Mouse (Mus musculus) hindbrain, embryonic 16.5 days (tissue): Measurements from ENCODE around the gene Dhcr24. TPM values are rescaled to one million over a fixed set of nuclear protein-coding genes. Genes with fewer than 3 reads are reported as not detected.

Experiments used
- ATAC-seq: fragments of 200-750 bp; cut with Nextera tagmentation; 2 replicates; pipeline ENCODE4 v1.8.0; 2017; ENCODE audit warnings: moderate TSS enrichment, moderate library complexity
- H3K27ac ChIP-seq: fragments of 300-500 bp; sonication (generic); 2 replicates; pipeline ENCODE4 v1.5.1; 2014; ENCODE audit warnings: low read depth, mild to moderate bottlenecking, control low read depth, low read length, moderate library complexity
- H3K27me3 ChIP-seq: fragments of 300-500 bp; sonication (generic); replicated peaks from 2 replicates; pipeline ENCODE4 v1.6.1; 2014; ENCODE audit warnings: low read length; ENCODE audit not compliant: control insufficient read depth, insufficient read depth
- H3K36me3 ChIP-seq: fragments of 300-500 bp; sonication (generic); 2 replicates; pipeline ENCODE4 v1.6.1; 2014; ENCODE audit warnings: mild to moderate bottlenecking, low read length, moderate library complexity, mixed read lengths; ENCODE audit not compliant: control insufficient read depth, insufficient read depth
- H3K4me1 ChIP-seq: fragments of 300-500 bp; sonication (generic); 2 replicates; pipeline ENCODE4 v1.6.1; 2014; ENCODE audit warnings: low read depth, low read length; ENCODE audit not compliant: control insufficient read depth, insufficient read depth
- H3K4me2 ChIP-seq: fragments of 300-500 bp; sonication (generic); 2 replicates; pipeline ENCODE4 v1.6.1; 2014; ENCODE audit warnings: mild to moderate bottlenecking, low read length, control low read depth, moderate library complexity
- H3K4me3 ChIP-seq: fragments of 300-500 bp; sonication (generic); 2 replicates; pipeline ENCODE4 v1.5.1; 2014; ENCODE audit warnings: mild to moderate bottlenecking, low read length, control low read depth, moderate library complexity
- H3K9ac ChIP-seq: fragments of 300-500 bp; sonication (generic); 2 replicates; pipeline ENCODE4 v1.6.1; 2014; ENCODE audit warnings: low read depth, mild to moderate bottlenecking, control low read depth, low read length, moderate library complexity
- H3K9me3 ChIP-seq: fragments of 300-500 bp; sonication (generic); 2 replicates; pipeline ENCODE4 v1.6.1; 2014; ENCODE audit warnings: mild to moderate bottlenecking, low read length, moderate library complexity; ENCODE audit not compliant: control insufficient read depth
- WGBS: fragments of 180-500 bp; shearing (Covaris S2); extraction: QIAGEN DNeasy Blood & Tissue Kit; methylation state at CpG from one replicate; pipeline ENCODE4 v1.1.7; 2014; 5-methylcytosine and 5-hydroxymethylcytosine counted together
- polyA plus RNA-seq: library from polyadenylated mRNA; unstranded; fragments of >200 nt; fragmentation: Nextera tagmentation; extraction: Ambion mirVana; gene quantifications from 2 replicates; pipeline ENCODE4 v1.2.1, GENCODE M21; 2015

Gene Dhcr24
- polyA plus RNA-seq, 1 experiment from 2014 or later: 5.3 TPM

- WGBS: 88% methylated on average over 9 of the region's 9 CpGs
- Histone ChIP-seq H3K4me1 (no peaks in the 10 kb centered on the region), H3K9ac (no peak overlapping the region), H3K27me3 (no peaks in the 10 kb centered on the region), H3K4me2 (no peak overlapping the region), H3K9me3 (no peaks in the 10 kb centered on the region), H3K4me3 (no peak overlapping the region), H3K36me3 (peaks cover 24% of the 10 kb centered on the region), H3K27ac (no peak overlapping the region)
- ATAC-seq: no peak
Measured at GRCm38 (mm10) chr4:106590871-106591270, 30.0 kb downstream of the Dhcr24 start.

- Histone ChIP-seq H3K27ac (no peak overlapping the region), H3K4me3 (no peak overlapping the region), H3K4me1 (no peaks in the 10 kb centered on the region), H3K36me3 (0 out of 2 replicates have a peak, but pooled peaks cover under 1% of the 10 kb centered on the region), H3K9me3 (no peaks in the 10 kb centered on the region), H3K4me2 (no peak overlapping the region), H3K27me3 (no peaks in the 10 kb centered on the region), H3K9ac (no peak overlapping the region)
- no peak for ATAC-seq
- WGBS: 63% methylated on average over 7 of the region's 7 CpGs
Measured at GRCm38 (mm10) chr4:106593636-106594035, 32.8 kb downstream of the Dhcr24 start.

GRCm38 (mm10) chr4:106596200-106596599, 35.4 kb downstream of the Dhcr24 start:
- H3K4me2 ChIP-seq: no peak overlapping the region
- ATAC-seq: no peak
- WGBS: 58% methylated on average over 3 of the region's 3 CpGs
- H3K4me1 ChIP-seq: no peaks in the 10 kb centered on the region
- no peak overlapping the region for H3K9ac ChIP-seq
- H3K9me3 ChIP-seq: no peaks in the 10 kb centered on the region
- no peak overlapping the region for H3K4me3 ChIP-seq
- H3K36me3 ChIP-seq: no peaks in the 10 kb centered on the region
- no peaks in the 10 kb centered on the region for H3K27me3 ChIP-seq
- H3K27ac ChIP-seq: no peak overlapping the region

- no peak overlapping the region for H3K9ac ChIP-seq
- no peaks in the 10 kb centered on the region for H3K4me1 ChIP-seq
- WGBS: 74% methylated on average over 9 of the region's 9 CpGs
- no peaks in the 10 kb centered on the region for H3K27me3 ChIP-seq
- no peak overlapping the region for H3K4me3 ChIP-seq
- H3K9me3 ChIP-seq: no peaks in the 10 kb centered on the region
- H3K36me3 ChIP-seq: no peaks in the 10 kb centered on the region
- no peak overlapping the region for H3K27ac ChIP-seq
- H3K4me2 ChIP-seq: no peak overlapping the region
- peak; percentile 27; the same call in 1 of the 2 replicates for ATAC-seq
Measured at GRCm38 (mm10) chr4:106597055-106597454, 36.2 kb downstream of the Dhcr24 start.

- no peak overlapping the region for H3K4me3 ChIP-seq
Measured at GRCm38 (mm10) chr4:106597741-106598140, 36.9 kb downstream of the Dhcr24 start.

GRCm38 (mm10) chr4:106599415-106599814, 38.6 kb downstream of the Dhcr24 start:
- Histone ChIP-seq H3K27me3 (no peaks in the 10 kb centered on the region), H3K36me3 (no peaks in the 10 kb centered on the region), H3K9ac (no peak overlapping the region), H3K4me2 (no peak overlapping the region), H3K4me1 (no peaks in the 10 kb centered on the region), H3K9me3 (no peaks in the 10 kb centered on the region), H3K4me3 (no peak overlapping the region), H3K27ac (no peak overlapping the region)
- WGBS: 53% methylated on average over 1 of the region's 1 CpGs
- ATAC-seq: no peak

More at GRCm38 (mm10) chr4:106597741-106598140, 36.9 kb downstream of the Dhcr24 start:
- no peaks in the 10 kb centered on the region for H3K27me3 ChIP-seq
- no peak overlapping the region for H3K27ac ChIP-seq
- no peak for ATAC-seq
- WGBS: 83% methylated on average over 4 of the region's 4 CpGs
- H3K4me1 ChIP-seq: no peaks in the 10 kb centered on the region
- no peak overlapping the region for H3K4me2 ChIP-seq
- H3K9ac ChIP-seq: no peak overlapping the region
- no peaks in the 10 kb centered on the region for H3K9me3 ChIP-seq
- H3K36me3 ChIP-seq: no peaks in the 10 kb centered on the region

DNA sequence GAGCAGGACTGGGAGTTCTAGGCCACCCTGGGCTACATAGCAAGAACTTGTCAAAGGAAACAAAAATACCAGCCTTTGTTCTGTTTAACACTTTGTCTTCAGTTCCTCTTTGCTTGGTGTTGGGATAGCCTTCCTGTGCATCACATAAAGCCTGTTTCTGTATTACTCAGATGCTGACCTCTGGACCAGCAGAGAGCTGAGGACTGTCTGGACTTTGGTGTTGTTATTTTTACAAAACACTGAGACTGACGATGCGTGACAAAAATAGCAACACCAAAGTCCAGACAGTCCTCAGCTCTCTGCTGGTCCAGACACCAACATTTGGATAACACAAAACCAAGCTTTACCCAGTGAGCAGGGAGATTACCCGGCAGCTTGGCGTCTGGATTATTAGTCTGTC, 39.9 kb downstream of the Dhcr24 start:
- Histone ChIP-seq H3K27me3 (no peaks in the 10 kb centered on the region), H3K4me2 (no peak overlapping the region), H3K4me3 (no peak overlapping the region), H3K9ac (no peak overlapping the region), H3K36me3 (no peaks in the 10 kb centered on the region), H3K27ac (no peak overlapping the region), H3K9me3 (no peaks in the 10 kb centered on the region), H3K4me1 (no peaks in the 10 kb centered on the region)
- ATAC-seq: no peak
- 86% methylated on average over 4 of the region's 4 CpGs for WGBS

DNA sequence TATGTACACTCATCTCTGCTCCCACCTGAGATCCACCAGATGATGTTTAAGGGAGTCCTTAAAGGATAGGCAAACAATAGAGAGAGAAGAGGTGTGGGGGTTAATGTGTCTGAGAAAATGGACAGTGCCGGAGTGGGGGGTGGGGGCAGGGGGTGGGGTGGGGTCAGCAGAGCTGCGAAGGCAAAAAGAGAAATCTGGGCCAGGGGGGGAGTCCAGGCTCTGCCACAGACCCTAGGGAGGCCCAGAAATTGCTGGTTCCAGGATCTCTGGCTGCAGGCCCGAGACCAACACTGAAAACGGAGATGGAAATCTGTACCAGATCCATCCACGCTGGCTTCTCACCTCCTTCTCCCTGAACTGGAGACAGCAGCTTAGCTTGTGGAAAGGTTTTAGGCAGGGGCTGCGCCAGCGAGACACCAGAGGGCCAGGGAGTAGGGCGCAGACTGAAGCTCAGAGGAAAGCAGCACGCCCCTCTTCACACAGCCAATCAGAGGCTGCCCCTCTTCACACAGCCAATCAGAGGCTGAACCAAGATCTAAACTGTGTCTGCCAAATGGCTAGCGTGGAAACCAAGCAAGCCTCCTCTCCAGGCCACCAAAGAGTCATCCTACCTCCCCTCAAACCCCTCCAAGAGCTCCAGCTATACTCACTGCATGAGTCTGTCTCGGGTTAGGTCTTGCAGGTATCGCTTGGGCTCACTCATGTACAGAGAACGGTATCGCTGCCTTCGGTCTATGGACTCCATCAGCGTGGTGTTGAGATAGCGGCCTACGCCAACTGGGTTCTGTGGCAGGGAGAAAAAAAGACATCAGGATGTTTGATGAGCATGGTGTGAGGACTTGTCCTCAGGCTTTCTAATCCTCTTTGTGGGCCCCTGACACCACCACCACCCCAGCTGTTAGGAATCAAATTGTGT, 46.1 kb downstream of the Dhcr24 start:
- peak; percentile 95 for ATAC-seq
- peak overlapping the region; percentile 44; the same call in 1 of the 2 replicates for H3K9ac ChIP-seq

DNA sequence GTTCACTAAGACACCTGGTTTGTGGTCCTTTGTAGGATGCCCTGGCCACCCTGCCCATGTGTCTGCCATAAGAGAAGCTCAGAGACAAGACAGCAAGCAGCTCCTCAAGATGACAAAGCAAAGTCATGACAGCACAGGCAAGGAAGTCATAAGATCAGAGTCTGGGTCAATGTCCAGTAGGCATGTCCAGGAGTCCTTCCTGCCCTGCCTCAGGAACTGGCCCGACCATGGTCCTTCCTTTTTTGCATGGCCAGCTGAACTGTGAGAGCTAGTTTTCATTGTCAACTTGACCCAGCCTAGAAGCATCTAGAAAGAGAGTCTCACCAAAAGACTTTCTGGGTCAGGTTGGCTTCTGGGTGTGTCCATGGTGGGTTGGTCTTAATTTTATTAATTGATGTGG, 47.1 kb downstream of the Dhcr24 start:
- Histone ChIP-seq H3K4me1 (no peaks in the 10 kb centered on the region), H3K27me3 (no peaks in the 10 kb centered on the region), H3K27ac (no peak overlapping the region), H3K9ac (no peak overlapping the region), H3K4me2 (no peak overlapping the region), H3K4me3 (no peak overlapping the region), H3K9me3 (no peaks in the 10 kb centered on the region), H3K36me3 (no peaks in the 10 kb centered on the region)
- WGBS: 92% methylated on average over 1 of the region's 1 CpGs
- ATAC-seq: no peak

More for the DNA sequence above, 46.1 kb downstream of the Dhcr24 start:
- 44% methylated on average over 18 of the region's 18 CpGs for WGBS
- Histone ChIP-seq H3K36me3 (no peaks in the 10 kb centered on the region), H3K4me2 (peak overlapping the region; percentile 46), H3K9me3 (no peaks in the 10 kb centered on the region), H3K27me3 (no peaks in the 10 kb centered on the region), H3K4me1 (no peaks in the 10 kb centered on the region), H3K4me3 (peak overlapping the region; percentile 26), H3K27ac (no peak overlapping the region; the same call in 1 of the 2 replicates)
